Mouse (Mus musculus) CD4-positive naive resting alpha-beta T cell, adult 76 days (primary cell): Measurements from ENCODE around the gene Nfxl1. TPM values are rescaled to one million over a fixed set of nuclear protein-coding genes. Genes with fewer than 3 reads are reported as not detected.

Experiments used
- total RNA-seq: library from RNA; stranded (reverse); gene quantifications from one replicate; pipeline ENCODE4 v1.2.4, GENCODE M21; 2023

The Nfxl1 gene
- total RNA-seq: 9.3 TPM

DNA sequence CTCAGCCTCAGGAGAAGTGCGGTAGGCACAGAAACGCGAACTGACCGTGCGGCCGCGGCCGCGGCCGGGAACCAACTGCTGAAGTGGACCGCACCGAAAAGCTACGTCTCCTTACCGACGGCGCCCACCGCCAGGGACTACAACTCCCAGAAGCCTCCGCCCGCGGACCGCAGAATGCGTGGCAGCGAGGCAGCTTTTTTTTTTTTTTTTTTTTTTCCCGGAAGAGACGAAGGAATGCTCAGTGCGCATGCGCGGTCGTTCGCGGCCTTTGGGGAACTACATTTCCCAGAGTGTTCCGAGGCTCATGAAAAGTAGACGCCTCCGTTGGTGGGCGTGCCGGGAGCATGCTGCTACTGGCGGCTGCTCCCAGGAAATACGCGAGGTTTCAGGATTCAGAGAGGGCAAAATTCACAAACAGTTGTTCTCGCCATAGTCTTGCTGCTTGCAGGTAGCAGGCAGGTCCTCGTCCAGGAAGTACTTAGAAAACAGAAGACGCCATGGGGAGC lies at the start of gene Nfxl1:
Gene Nfxl1, minus strand, starts transcription at position 141 of the 506 bp plus-strand sequence.

DNA sequence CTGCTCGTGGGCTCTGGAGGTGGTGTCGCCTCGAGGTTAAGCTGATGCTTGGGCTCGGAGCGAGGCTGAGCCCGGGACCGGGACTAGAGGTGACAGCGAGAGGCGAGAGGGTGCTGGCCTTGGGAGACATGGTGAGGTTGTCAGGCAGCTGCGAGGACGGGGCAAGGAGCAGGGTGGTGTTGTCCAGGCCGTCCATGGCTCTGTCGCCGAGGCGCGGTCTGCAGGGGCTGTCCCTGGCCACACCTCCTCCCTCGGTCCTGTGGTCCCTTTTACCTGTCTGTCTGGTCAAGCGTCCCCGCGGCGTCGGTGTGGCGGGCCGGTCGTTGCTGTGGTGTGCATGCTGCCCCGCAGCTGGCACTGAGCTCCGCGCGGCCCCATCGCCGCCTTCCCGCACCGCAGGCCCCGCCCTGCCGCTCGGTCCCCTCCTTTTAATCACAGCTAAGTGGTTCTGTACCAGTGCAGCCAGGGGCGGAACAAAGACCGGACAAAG lies 27.8 kb upstream of the Nfxl1 start, which contains the start of gene Gm5868:
Gene Gm5868, minus strand, starts transcription at position 360 of the 490 bp plus-strand sequence.

GRCm38 (mm10) chr5:72580970-72581332 lies 21.5 kb upstream of the Nfxl1 start, which contains the start of gene Zar1:
Zar1 (minus strand) TSS chr5:72581254.

DNA sequence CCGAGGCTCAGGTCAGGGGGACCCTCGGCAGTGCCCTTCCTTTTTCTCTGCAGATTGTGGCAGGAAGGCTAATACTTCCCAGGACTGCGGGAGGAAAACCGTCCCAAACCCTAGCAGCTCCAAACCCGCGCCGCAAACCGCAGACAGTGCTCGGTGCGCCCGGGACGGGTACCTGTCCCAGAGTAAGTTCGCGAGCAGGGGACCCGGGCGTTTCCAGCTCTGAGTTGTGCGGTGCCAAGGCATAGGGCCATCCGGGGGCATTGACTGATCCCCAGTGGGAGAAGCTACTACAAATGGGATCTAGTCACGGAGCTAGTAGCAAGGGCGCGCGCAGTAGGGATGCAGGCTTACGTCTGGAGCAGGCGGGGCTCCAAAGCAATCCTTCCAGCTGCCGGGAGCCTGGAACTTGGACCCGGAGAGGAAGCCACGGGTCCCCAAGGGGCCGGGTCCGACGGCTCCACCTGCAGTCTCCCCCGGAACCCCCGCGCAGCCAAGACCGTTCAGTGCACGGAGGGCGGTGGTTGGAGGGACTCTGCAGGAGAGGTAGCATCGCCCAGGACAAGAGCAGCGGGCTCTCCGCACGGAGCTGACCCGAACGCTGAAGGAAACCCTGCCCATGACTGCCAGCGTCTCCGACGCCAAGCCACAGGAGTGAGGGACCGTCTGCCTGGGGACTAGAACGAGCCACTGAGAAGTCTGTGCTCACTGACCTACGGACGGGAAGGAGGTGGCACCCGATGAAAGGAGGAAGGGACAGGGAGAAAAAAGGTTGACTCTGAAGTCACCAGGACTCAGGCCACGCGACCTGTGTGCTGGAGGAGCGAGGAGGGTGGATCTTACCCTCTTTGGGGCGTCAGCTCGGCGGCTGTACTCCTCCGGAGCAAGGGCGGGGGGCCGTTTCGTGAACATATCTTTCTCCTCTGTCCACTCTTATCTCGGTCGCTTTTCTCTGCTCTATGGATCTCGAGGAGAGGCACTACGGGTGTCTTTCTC lies 55.7 kb downstream of the Nfxl1 start, which contains the start of gene Corin:
Gene Corin, minus strand, starts transcription at position 943 of the 993 bp plus-strand sequence.

Other genes with a start within 250 kb of the Nfxl1 start
- not detected for gene Corin, start 55.2 kb downstream of the Nfxl1 start, total RNA-seq
- not detected for gene Zar1, start 21.6 kb upstream of the Nfxl1 start, total RNA-seq
- gene Gm5868, start 27.9 kb upstream of the Nfxl1 start, total RNA-seq: not detected
- gene Cnga1, start 84.6 kb upstream of the Nfxl1 start, total RNA-seq: 8.1 TPM
- gene Nipal1, start 88.1 kb upstream of the Nfxl1 start, total RNA-seq: 5.1 TPM
- gene Txk, start 193.1 kb upstream of the Nfxl1 start, total RNA-seq: 190 TPM